Mouse (Mus musculus) urinary bladder, postnatal 10 days (tissue): ENCODE results near the gene Akip1.
A peak's percentile ranks its signal among the peaks of the same experiment; 100 is the strongest.

Experiments used
- DNase-seq: peaks from one replicate; pipeline ENCODE4 v3.0.0; 2022; ENCODE audit warnings: low spot score

Akip1 gene

GRCm38 (mm10) chr7:109707023-109707785, 3.7 kb downstream of the Akip1 start:
- DNase-seq, result no peak

- DNase-seq, result no peak
These were observed 5.5 kb downstream of the Akip1 start for GRCm38 (mm10) chr7:109708961-109709382.

GRCm38 (mm10) chr7:109710069-109710468, 6.6 kb downstream of the Akip1 start:
- no peak for DNase-seq

- DNase-seq, result no peak
These were observed 8.7 kb downstream of the Akip1 start for GRCm38 (mm10) chr7:109712198-109712597.

- DNase-seq, result no peak
These were observed 10.0 kb downstream of the Akip1 start for GRCm38 (mm10) chr7:109713434-109713982.

GRCm38 (mm10) chr7:109719286-109719685, 15.8 kb downstream of the Akip1 start:
- no peak for DNase-seq

GRCm38 (mm10) chr7:109722618-109723017, 19.1 kb downstream of the Akip1 start:
- DNase-seq, result no peak

- no peak for DNase-seq
These were observed 19.6 kb downstream of the Akip1 start for GRCm38 (mm10) chr7:109723114-109723513.

GRCm38 (mm10) chr7:109723697-109724096, 20.2 kb downstream of the Akip1 start, which contains the start of gene BC051019:
Gene BC051019, minus strand, starts transcription at chr7:109723850.
- no peak for DNase-seq

- DNase-seq, result no peak
These were observed 28.1 kb downstream of the Akip1 start, which contains the start of gene Ascl3 for GRCm38 (mm10) chr7:109731626-109732025. Gene Ascl3, minus strand, starts transcription at chr7:109731726.

- DNase-seq, result no peak
These were observed 31.3 kb downstream of the Akip1 start for GRCm38 (mm10) chr7:109734806-109735205.

- no peak for DNase-seq
These were observed 36.4 kb downstream of the Akip1 start for GRCm38 (mm10) chr7:109739822-109740370.

GRCm38 (mm10) chr7:109741060-109741459, 37.6 kb downstream of the Akip1 start:
- DNase-seq, result no peak

- DNase-seq, result no peak
These were observed 38.2 kb downstream of the Akip1 start for GRCm38 (mm10) chr7:109741703-109742102.

- DNase-seq, result no peak
These were observed 44.3 kb downstream of the Akip1 start for GRCm38 (mm10) chr7:109747747-109748146.

GRCm38 (mm10) chr7:109751427-109752007, 48.0 kb downstream of the Akip1 start:
- no peak for DNase-seq

- peak; percentile 38 for DNase-seq
These were observed 48.8 kb downstream of the Akip1 start, which contains the start of gene Tmem9b for GRCm38 (mm10) chr7:109752008-109752925. Gene Tmem9b, minus strand, starts transcription at chr7:109752875.

GRCm38 (mm10) chr7:109754034-109754433, 50.5 kb downstream of the Akip1 start:
- DNase-seq, result no peak

GRCm38 (mm10) chr7:109756291-109756690, 52.8 kb downstream of the Akip1 start:
- no peak for DNase-seq
